Mouse (Mus musculus) stomach, postnatal 0 days (tissue): ENCODE measurements around the gene Clcn6.

Source experiments
- CTCF ChIP-seq: IDR thresholded peaks from 2 replicates; pipeline ENCODE4 v1.5.1; 2016; ENCODE audit warnings: antibody characterized with exemption, low read depth, mild to moderate bottlenecking, moderate library complexity
- EP300 ChIP-seq: optimal IDR thresholded peaks from 2 replicates; pipeline ENCODE3; 2016; ENCODE audit warnings: antibody characterized with exemption

DNA sequence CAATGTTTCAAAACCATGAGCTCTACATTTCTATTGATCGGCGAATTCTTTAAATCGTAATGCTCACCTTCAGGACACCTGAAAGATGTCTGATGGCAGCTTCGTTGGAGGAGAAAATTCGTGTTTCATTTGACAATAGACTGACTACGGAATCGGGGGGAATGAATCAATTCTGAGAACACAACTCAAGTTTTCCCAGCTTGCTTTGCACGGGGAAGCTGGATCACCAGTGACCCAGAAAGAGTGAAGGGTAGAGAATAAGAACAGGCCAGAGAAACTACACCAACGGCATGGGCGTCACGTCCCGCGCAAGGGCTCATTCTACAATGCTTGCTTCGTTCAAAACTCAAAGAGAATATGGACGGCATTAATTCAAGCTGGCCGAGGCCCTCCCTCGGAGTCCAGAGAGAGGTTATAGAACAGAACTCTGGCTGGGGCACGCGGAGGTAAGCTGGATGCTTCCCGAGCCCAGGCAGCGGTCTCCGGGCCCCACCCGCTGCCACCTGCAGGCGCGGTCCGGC, 482 bp downstream of the Clcn6 start:
- TF ChIP-seq CTCF (no peak), EP300 (no peak)
